Mouse (Mus musculus) hindbrain, embryonic 10.5 days (tissue): Measurements from ENCODE around the gene Psme3. TPM values are rescaled to one million over a fixed set of nuclear protein-coding genes. Genes with fewer than 3 reads are reported as not detected.

Experiments used
- DNase-seq: peaks from one replicate; pipeline ENCODE4 v3.0.0-alpha.2; 2017; ENCODE audit warnings: low spot score
- H3K27ac ChIP-seq: fragments of 300-500 bp; sonication (generic); 2 replicates; pipeline ENCODE4 v1.5.1; 2016; ENCODE audit warnings: mild to moderate bottlenecking, moderate library complexity
- H3K27me3 ChIP-seq: fragments of 300-500 bp; sonication (generic); 2 replicates; pipeline ENCODE4 v1.6.1; 2016; ENCODE audit warnings: mild to moderate bottlenecking; ENCODE audit not compliant: poor library complexity, insufficient read depth, severe bottlenecking
- H3K36me3 ChIP-seq: fragments of 300-500 bp; sonication (generic); 2 replicates; pipeline ENCODE4 v1.6.1; 2016; ENCODE audit warnings: mild to moderate bottlenecking, moderate library complexity
- H3K4me1 ChIP-seq: fragments of 300-500 bp; sonication (generic); replicated peaks from 2 replicates; pipeline ENCODE4 v1.6.1; 2016; ENCODE audit warnings: mild to moderate bottlenecking
- H3K4me3 ChIP-seq: fragments of 300-500 bp; sonication (generic); 2 replicates; pipeline ENCODE4 v1.5.1; 2016; ENCODE audit warnings: mild to moderate bottlenecking, moderate library complexity
- H3K9me3 ChIP-seq: fragments of 300-500 bp; sonication (generic); 2 replicates; pipeline ENCODE4 v1.6.1; 2016; ENCODE audit warnings: mild to moderate bottlenecking, moderate library complexity
- WGBS: fragments of 180-500 bp; shearing (Covaris S2); methylation state at CpG from one replicate; pipeline ENCODE4 v1.1.7; 2016; 5-methylcytosine and 5-hydroxymethylcytosine counted together
- polyA plus RNA-seq: library from polyadenylated mRNA; unstranded; fragments of >200 nt; fragmentation: Nextera tagmentation; extraction: Ambion mirVana; gene quantifications from 2 replicates; pipeline ENCODE4 v1.2.1, GENCODE M21; 2016

The Psme3 gene
- polyA plus RNA-seq, 1 experiment from 2014 or later, result 166 TPM

GRCm38 (mm10) chr11:101367326-101367935, 51.4 kb downstream of the Psme3 start, which contains the start of gene G6pc:
Gene G6pc (plus strand): TSS chr11:101367561.
- WGBS, result 90% methylated on average over 8 of the region's 8 CpGs
- no peak for DNase-seq

DNA sequence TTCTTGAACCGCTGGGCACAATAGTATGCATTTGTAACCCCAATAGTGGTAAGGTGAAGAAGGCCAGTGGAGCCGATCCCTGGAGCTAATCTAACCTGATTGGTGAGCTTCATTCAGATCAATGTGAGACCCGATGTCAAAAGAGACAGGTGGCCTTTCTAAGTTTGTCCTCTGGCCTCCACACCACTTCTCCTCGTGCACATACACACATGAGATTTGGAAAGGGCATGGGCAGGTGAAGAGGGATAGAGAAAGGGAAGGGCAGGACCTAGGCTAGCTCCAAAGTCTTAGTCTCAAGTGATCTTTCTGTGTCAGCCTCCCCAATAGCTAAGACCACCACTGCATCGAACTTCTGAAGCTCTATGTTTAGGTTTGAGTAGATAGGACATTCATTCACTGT, 54.1 kb downstream of the Psme3 start:
- H3K27me3 ChIP-seq, result no peaks in the 10 kb centered on the region
- no peaks in the 10 kb centered on the region for H3K4me1 ChIP-seq
- 81% methylated on average over 5 of the region's 5 CpGs for WGBS
- no peak overlapping the region for H3K4me3 ChIP-seq
- no peak overlapping the region for H3K27ac ChIP-seq
- H3K36me3 ChIP-seq, result no peaks in the 10 kb centered on the region
- DNase-seq, result no peak
- H3K9me3 ChIP-seq, result no peaks in the 10 kb centered on the region

More at GRCm38 (mm10) chr11:101367326-101367935, 51.4 kb downstream of the Psme3 start, which contains the start of gene G6pc:
- no peaks in the 10 kb centered on the region for H3K4me1 ChIP-seq
- no peak within 1 kb of the TSS for H3K4me3 ChIP-seq
- H3K27ac ChIP-seq, result no peak within 1 kb of the TSS
- H3K36me3 ChIP-seq, result no peaks in the 10 kb centered on the region
- no peaks in the 10 kb centered on the region for H3K27me3 ChIP-seq
- no peaks in the 10 kb centered on the region for H3K9me3 ChIP-seq

Other genes with a start within 250 kb of the Psme3 start
- 11.2 and 12.9 TPM in 2 replicates for gene Naglu, start 246.2 kb upstream of the Psme3 start, polyA plus RNA-seq
- 0.14 TPM in 1 of 2 replicates, not detected in the other for gene Hsd17b1, start 237.8 kb upstream of the Psme3 start, polyA plus RNA-seq
- 53.1 and 59.6 TPM in 2 replicates for gene Coasy, start 233.6 kb upstream of the Psme3 start, polyA plus RNA-seq
- gene Mlx, start 228.9 kb upstream of the Psme3 start, polyA plus RNA-seq, result 44.7 and 49.7 TPM in 2 replicates
- 59.7 and 72.5 TPM in 2 replicates for gene Psmc3ip, start 220.8 kb upstream of the Psme3 start, polyA plus RNA-seq
- gene Retreg3, start 196.3 kb upstream of the Psme3 start, polyA plus RNA-seq, result 17.8 and 21.2 TPM in 2 replicates
- 136 and 141 TPM in 2 replicates for gene Tubg1, start 196.3 kb upstream of the Psme3 start, polyA plus RNA-seq
- gene Tubg2, start 160.3 kb upstream of the Psme3 start, polyA plus RNA-seq, result 2.8 and 4.8 TPM in 2 replicates
- gene Cntnap1, start 145.7 kb upstream of the Psme3 start, polyA plus RNA-seq, result 0.29 and 0.71 TPM in 2 replicates
- gene Plekhh3, start 144.9 kb upstream of the Psme3 start, polyA plus RNA-seq, result 5.8 and 11.8 TPM in 2 replicates
- 0.15 and 0.20 TPM in 2 replicates for gene Ccr10, start 140.8 kb upstream of the Psme3 start, polyA plus RNA-seq
- gene Ezh1, start 89.8 kb upstream of the Psme3 start, polyA plus RNA-seq, result 13.1 TPM in 2 replicates
- gene Ramp2, start 70.2 kb upstream of the Psme3 start, polyA plus RNA-seq, result 63.9 and 72.3 TPM in 2 replicates
- gene Vps25, start 62.5 kb upstream of the Psme3 start, polyA plus RNA-seq, result 135 TPM in 2 replicates
- gene Wnk4, start 55.6 kb upstream of the Psme3 start, polyA plus RNA-seq, result 6.7 and 7.6 TPM in 2 replicates
- gene Cntd1, start 37.2 kb upstream of the Psme3 start, polyA plus RNA-seq, result 0.95 and 1.9 TPM in 2 replicates
- 227 and 244 TPM in 2 replicates for gene Coa3, start 37.1 kb upstream of the Psme3 start, polyA plus RNA-seq
- 153 and 166 TPM in 2 replicates for gene Becn1, start 13.9 kb upstream of the Psme3 start, polyA plus RNA-seq
- gene Aoc2, start 8.8 kb downstream of the Psme3 start, polyA plus RNA-seq, result 1.5 and 2.1 TPM in 2 replicates
- gene Aoc3, start 14.4 kb downstream of the Psme3 start, polyA plus RNA-seq, result 0.06 TPM in 1 of 2 replicates, not detected in the other
- gene G6pc, start 51.3 kb downstream of the Psme3 start, polyA plus RNA-seq, result not detected in 2 replicates
- gene Aarsd1, start 101.4 kb downstream of the Psme3 start, polyA plus RNA-seq, result 91.4 and 99.8 TPM in 2 replicates
- 9.4 and 10.2 TPM in 2 replicates for gene Gm27029, start 108.6 kb downstream of the Psme3 start, polyA plus RNA-seq
- 20.5 and 25.3 TPM in 2 replicates for gene Rundc1, start 108.9 kb downstream of the Psme3 start, polyA plus RNA-seq
- gene Ptges3l, start 109.1 kb downstream of the Psme3 start, polyA plus RNA-seq, result 4.0 and 4.5 TPM in 2 replicates
- 414 and 455 TPM in 2 replicates for gene Rpl27, start 126.1 kb downstream of the Psme3 start, polyA plus RNA-seq
- 3.5 and 3.6 TPM in 2 replicates for gene Ifi35, start 132.2 kb downstream of the Psme3 start, polyA plus RNA-seq
- gene Rnd2, start 148.8 kb downstream of the Psme3 start, polyA plus RNA-seq, result 97.9 and 208 TPM in 2 replicates
- 61.1 and 108 TPM in 2 replicates for gene Vat1, start 150.0 kb downstream of the Psme3 start, polyA plus RNA-seq
- 16.1 and 25.3 TPM in 2 replicates for gene Brca1, start 235.7 kb downstream of the Psme3 start, polyA plus RNA-seq
- 71.0 and 81.8 TPM in 2 replicates for gene Nbr1, start 235.9 kb downstream of the Psme3 start, polyA plus RNA-seq